Mouse (Mus musculus) cerebellum, adult 2 months (tissue): Measurements from ENCODE around the gene Nup188. TPM values are rescaled to one million over a fixed set of nuclear protein-coding genes. Genes with fewer than 3 reads are reported as not detected.

Experiments used
- DNase-seq, 2 experiments: peaks; one replicate each; pipeline ENCODE4 v3.0.0; 2021
- H3K27ac ChIP-seq: fragments of 200-500 bp; 2 replicates; pipeline ENCODE4 v1.5.1; 2012; ENCODE audit warnings: low read length, control low read depth, inconsistent platforms; ENCODE audit not compliant: insufficient read depth
- H3K27me3 ChIP-seq: fragments of 200-500 bp; 2 replicates; pipeline ENCODE4 v1.6.1; 2012; ENCODE audit warnings: inconsistent platforms, mild to moderate bottlenecking, low read length, moderate library complexity; ENCODE audit not compliant: control insufficient read depth, insufficient read depth
- H3K4me1 ChIP-seq: fragments of 200-500 bp; 2 replicates; pipeline ENCODE4 v1.6.1; 2011; ENCODE audit warnings: low read length; ENCODE audit not compliant: control insufficient read depth, insufficient read depth
- H3K4me3 ChIP-seq: fragments of 200-500 bp; replicated peaks from 2 replicates; pipeline ENCODE3; 2011; ENCODE audit warnings: mild to moderate bottlenecking, low read depth, low read length, control low read depth; ENCODE audit not compliant: insufficient read depth
- CTCF ChIP-seq: fragments of 200-500 bp; IDR thresholded peaks from 2 replicates; pipeline ENCODE4 v1.5.1; 2011; ENCODE audit warnings: low read depth, mild to moderate bottlenecking, control low read depth, low read length, moderate library complexity, borderline replicate concordance; ENCODE audit not compliant: insufficient read depth
- POLR2A ChIP-seq: fragments of 200-500 bp; IDR thresholded peaks from 2 replicates; pipeline ENCODE4 v1.6.1; 2011; ENCODE audit warnings: low read length, control low read depth, borderline replicate concordance; ENCODE audit not compliant: insufficient read depth
- WGBS: fragments of 180-500 bp; shearing (Covaris S2); methylation state at CpG from one replicate; pipeline ENCODE4 v1.1.7; 2018; 5-methylcytosine and 5-hydroxymethylcytosine counted together
- polyA plus RNA-seq: library from polyadenylated mRNA; depleted of rRNA; stranded (reverse); fragments of >200 nt; gene quantifications from 2 replicates; pipeline ENCODE4 v1.2.3, GENCODE M21; 2012

The Nup188 gene
- polyA plus RNA-seq, 1 experiment = 19.4 TPM

- H3K27ac ChIP-seq = no peak overlapping the region
- WGBS = 95% methylated on average over 2 of the region's 2 CpGs
- H3K4me3 ChIP-seq = no peak overlapping the region
- H3K4me1 ChIP-seq = peaks cover 39% of the 10 kb centered on the region
- no peaks in the 10 kb centered on the region for H3K27me3 ChIP-seq
- no peak for DNase-seq
- TF ChIP-seq POLR2A (no peak), CTCF (no peak)
Measured at GRCm38 (mm10) chr2:30267466-30267865, 18.7 kb upstream of the Nup188 start.

- 70% methylated on average over 4 of the region's 4 CpGs for WGBS
- Histone ChIP-seq H3K4me1 (peaks cover 31% of the 10 kb centered on the region), H3K27me3 (no peaks in the 10 kb centered on the region), H3K27ac (no peak overlapping the region), H3K4me3 (no peak overlapping the region)
- no peak for DNase-seq
- no peak for TF ChIP-seq POLR2A
- no peak for TF ChIP-seq CTCF
Measured at GRCm38 (mm10) chr2:30268371-30268770, 17.8 kb upstream of the Nup188 start.

GRCm38 (mm10) chr2:30269241-30269990 lies 16.8 kb upstream of the Nup188 start:
- TF ChIP-seq POLR2A = no peak
- Histone ChIP-seq H3K27me3 (no peaks in the 10 kb centered on the region), H3K4me3 (no peak overlapping the region), H3K4me1 (peaks cover 24% of the 10 kb centered on the region), H3K27ac (peak overlapping the region; percentile 48; the same call in 1 of the 2 replicates)
- DNase-seq = no peak
- WGBS = 75% methylated on average over 17 of the region's 17 CpGs

GRCm38 (mm10) chr2:30270134-30270533 lies 16.1 kb upstream of the Nup188 start:
- peak; percentile 81 to 90 for DNase-seq
- H3K27me3 ChIP-seq = no peaks in the 10 kb centered on the region
- peaks cover 20% of the 10 kb centered on the region for H3K4me1 ChIP-seq
- 0% methylated on average over 1 of the region's 1 CpGs for WGBS
- no peak overlapping the region for H3K4me3 ChIP-seq
- H3K27ac ChIP-seq = peak overlapping the region; percentile 48; the same call in 1 of the 2 replicates
- TF ChIP-seq CTCF (peak; percentile 61; the same call in 1 of the 2 replicates), POLR2A (no peak)

GRCm38 (mm10) chr2:30280743-30281142 lies 5.5 kb upstream of the Nup188 start, which contains the start of gene Gm28038:
Gene Gm28038 (plus strand): TSS chr2:30281043.
- Histone ChIP-seq H3K27me3 (no peaks in the 10 kb centered on the region), H3K27ac (no peak within 1 kb of the TSS), H3K4me3 (no peak within 1 kb of the TSS), H3K4me1 (peaks cover 7% of the 10 kb centered on the region)
- no peak for DNase-seq
- 92% methylated on average over 11 of the region's 11 CpGs for WGBS
- TF ChIP-seq POLR2A (no peak), CTCF (no peak)

GRCm38 (mm10) chr2:30281651-30282050 lies 4.5 kb upstream of the Nup188 start:
- peaks cover 7% of the 10 kb centered on the region for H3K4me1 ChIP-seq
- 69% methylated on average over 3 of the region's 3 CpGs for WGBS
- no peaks in the 10 kb centered on the region for H3K27me3 ChIP-seq
- no peak for DNase-seq
- no peak for TF ChIP-seq POLR2A
- TF ChIP-seq CTCF = no peak
- H3K4me3 ChIP-seq = no peak overlapping the region
- H3K27ac ChIP-seq = no peak overlapping the region

GRCm38 (mm10) chr2:30283193-30283592 lies 3.0 kb upstream of the Nup188 start:
- no peak for TF ChIP-seq POLR2A
- no peak for TF ChIP-seq CTCF
- Histone ChIP-seq H3K4me1 (peaks cover 10% of the 10 kb centered on the region), H3K27me3 (no peaks in the 10 kb centered on the region), H3K27ac (no peak overlapping the region), H3K4me3 (no peak overlapping the region)
- DNase-seq = no peak
- WGBS = 87% methylated on average over 2 of the region's 2 CpGs

GRCm38 (mm10) chr2:30285004-30285403 lies 1.2 kb upstream of the Nup188 start:
- peak overlapping the region; percentile 89 for H3K4me3 ChIP-seq

More at GRCm38 (mm10) chr2:30285004-30285403, 1.2 kb upstream of the Nup188 start:
- no peak for DNase-seq
- Histone ChIP-seq H3K4me1 (peaks cover 10% of the 10 kb centered on the region), H3K27me3 (no peaks in the 10 kb centered on the region), H3K27ac (no peak overlapping the region)
- TF ChIP-seq CTCF (no peak), POLR2A (no peak)
- WGBS = 91% methylated on average over 5 of the region's 5 CpGs
